Mouse (Mus musculus): Measurements from ENCODE around the gene Bbip1.

DNA sequence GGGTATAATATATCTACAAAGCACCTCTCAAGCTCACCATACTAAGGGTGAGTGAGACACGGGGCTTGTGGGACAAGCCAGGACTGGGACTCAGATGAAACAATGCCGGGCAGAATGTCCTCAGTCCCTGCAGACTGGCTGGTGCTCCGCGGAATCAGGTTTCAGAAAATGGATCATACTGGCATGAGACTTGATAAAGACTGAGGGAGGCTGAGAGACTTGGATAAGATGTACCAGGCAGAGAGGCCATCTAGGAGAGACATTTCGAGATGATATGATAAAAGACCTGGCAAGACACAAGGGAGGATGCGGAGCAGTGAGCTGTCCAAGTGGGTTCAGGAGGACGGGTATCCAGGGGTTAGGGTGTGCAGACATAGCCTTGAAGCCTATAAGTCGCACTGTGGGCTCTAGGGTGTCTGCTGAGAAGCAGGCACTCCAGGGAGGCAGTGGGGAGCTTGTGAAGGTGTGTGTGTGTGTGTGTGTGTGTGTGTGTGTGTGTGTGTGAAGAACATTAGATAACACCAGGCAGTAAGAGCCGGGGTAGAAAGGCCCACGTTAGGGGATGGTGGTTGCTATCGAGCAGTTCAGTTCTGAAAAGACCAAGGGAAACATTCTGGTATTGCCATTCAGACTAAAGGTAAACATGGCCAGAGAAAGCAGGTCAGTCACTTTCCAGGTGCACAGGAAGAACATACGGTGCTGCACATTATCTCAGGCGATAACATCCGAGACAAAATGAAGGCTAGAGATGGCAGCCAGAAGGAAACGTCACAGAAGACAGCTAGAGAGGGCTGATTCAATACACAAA lies 42.3 kb downstream of the Bbip1 start:
- no peak for TF ChIP-seq CTCF (IDR thresholded peaks at IDR 0.05; ENCODE audit: low read depth, low read length)
- TF ChIP-seq GATA1 (IDR thresholded peaks at IDR 0.05; ENCODE audit: borderline replicate concordance, low read length) = no peak
- TF ChIP-seq GATA2 (IDR thresholded peaks at IDR 0.05; ENCODE audit: borderline replicate concordance, low read depth, low read length) = no peak
- no peak for TF ChIP-seq TAL1 (conservative IDR thresholded peaks at IDR 0.05; ENCODE audit: low read depth, low read length)
- TF ChIP-seq POLR2AphosphoS5 (IDR thresholded peaks at IDR 0.05; ENCODE audit: insufficient replicate concordance, low read depth, low read length) = no peak

Measured in G1E (cell line).